Mouse (Mus musculus): Measurements from ENCODE around the gene Hmgxb4. TPM values are rescaled to one million over a fixed set of nuclear protein-coding genes. Genes with fewer than 3 reads are reported as not detected.
A peak's percentile ranks its signal among the peaks of the same experiment; 100 is the strongest.

Gene Hmgxb4
- total RNA-seq, 2 experiments from 2014 or later: 20.2 to 20.7 TPM

DNA sequence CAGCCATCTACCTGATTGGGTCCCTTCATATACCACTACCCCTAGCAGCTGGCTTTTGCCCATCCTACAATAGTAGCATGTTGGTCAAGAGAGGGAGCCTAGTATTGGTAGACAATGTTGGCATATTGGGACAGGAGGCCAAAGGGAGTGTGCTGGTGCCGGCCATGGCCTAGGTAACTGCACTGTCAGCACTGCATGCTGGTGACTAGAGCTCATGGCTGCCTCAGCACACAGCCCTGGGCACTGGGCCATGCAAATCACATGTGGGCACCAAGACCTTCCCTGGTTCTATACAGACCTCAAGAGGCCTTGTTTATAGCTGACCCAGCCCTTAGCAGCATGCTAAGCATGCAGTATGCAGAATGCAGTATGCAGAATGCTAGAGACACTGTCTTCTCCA is 77.1 kb downstream of the Hmgxb4 start:
- no peak for DNase-seq (ENCODE audit: low spot score in 2 of 2)

DNA sequence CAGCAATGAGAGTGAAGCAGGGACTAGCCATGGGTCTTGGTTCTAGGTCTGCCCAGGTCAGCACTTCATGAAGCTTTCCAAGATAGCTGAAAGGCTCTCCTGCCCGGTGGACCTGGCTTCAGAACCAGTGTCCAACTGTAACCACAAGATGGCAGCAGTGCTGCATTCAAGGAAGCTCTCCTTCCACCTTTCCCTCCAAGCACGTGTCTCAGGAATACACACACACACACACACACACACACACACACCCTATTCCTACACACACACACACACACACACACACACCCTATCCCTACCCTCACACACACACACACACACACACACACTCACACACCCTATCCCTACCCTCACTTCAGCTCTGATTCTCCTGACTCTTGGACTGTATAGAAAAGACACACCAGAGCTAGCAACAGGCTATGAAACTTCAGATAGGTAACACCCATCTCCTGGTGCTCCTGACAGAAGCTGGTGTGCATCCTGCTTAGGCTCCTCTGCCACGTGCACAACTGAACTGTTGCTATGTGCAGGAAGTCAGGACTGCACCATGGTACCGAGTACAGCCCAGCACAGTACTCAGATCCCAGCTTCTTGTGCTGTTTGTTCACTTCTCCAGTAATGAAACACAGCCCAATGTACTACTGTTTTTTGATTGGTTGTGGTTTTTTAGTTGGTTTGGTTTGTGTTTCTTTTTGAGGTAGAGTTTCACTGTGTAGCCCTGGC is 78.6 kb downstream of the Hmgxb4 start:
- DNase-seq (ENCODE audit: low spot score in 2 of 2): peak; percentile 50 to 75

- no peak for DNase-seq (ENCODE audit: low spot score in 2 of 2)
These were observed 81.7 kb downstream of the Hmgxb4 start for GRCm38 (mm10) chr8:75074876-75075275.

GRCm38 (mm10) chr8:75078215-75078614 is 85.1 kb downstream of the Hmgxb4 start:
- no peak for DNase-seq (ENCODE audit: low spot score in 2 of 2)

DNA sequence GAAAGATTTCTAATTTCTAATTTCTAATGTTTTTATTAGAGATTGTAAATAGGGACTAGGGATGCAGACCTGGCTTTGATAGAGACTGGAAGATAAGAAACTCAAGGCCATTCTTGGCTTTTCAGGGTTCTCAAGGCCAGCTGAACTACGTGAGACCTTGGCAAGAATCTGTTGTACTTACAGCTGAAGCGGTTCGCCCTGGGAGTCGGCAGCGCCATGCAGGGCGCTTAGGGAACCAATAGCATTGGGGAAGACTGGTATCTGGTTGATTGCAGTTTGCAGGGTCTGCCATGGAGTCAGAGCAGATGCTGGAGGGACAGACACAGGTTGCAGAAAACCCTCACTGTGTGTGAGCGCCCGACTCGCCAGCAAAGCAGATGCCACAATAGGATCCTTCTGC is 85.7 kb downstream of the Hmgxb4 start:
- no peak for DNase-seq (ENCODE audit: low spot score in 2 of 2)

Other genes with a start within 250 kb of the Hmgxb4 start
- gene Isx, start 120.2 kb upstream of the Hmgxb4 start, total RNA-seq (2021): not detected
- 10 to 100 TPM; 61.9 to 63.4 TPM for gene Tom1, start 40.3 kb downstream of the Hmgxb4 start, total RNA-seq (2021)
- gene Hmox1, start 100.3 kb downstream of the Hmgxb4 start, total RNA-seq (2021): 10 to 100 TPM; 32.6 to 33.4 TPM
- gene Mcm5, start 116.2 kb downstream of the Hmgxb4 start, total RNA-seq (2021): 10 to 100 TPM; 35.5 to 36.3 TPM
- under 1 TPM; 0.74 to 0.80 TPM for gene Rasd2, start 220.6 kb downstream of the Hmgxb4 start, total RNA-seq (2021)

Measured in gastrocnemius, postnatal 4 days (tissue).